Mouse (Mus musculus): Measurements from ENCODE around the gene Slc24a3.

Slc24a3 gene

GRCm38 (mm10) chr2:145439755-145440154 is 272.2 kb downstream of the Slc24a3 start:
- no peak for DNase-seq (ENCODE audit: low spot score)

GRCm38 (mm10) chr2:145457106-145457747 is 289.7 kb downstream of the Slc24a3 start:
- no peak for DNase-seq (ENCODE audit: low spot score)

- no peak for DNase-seq (ENCODE audit: low spot score)
Measured at GRCm38 (mm10) chr2:145460854-145461423, 293.4 kb downstream of the Slc24a3 start.

DNA sequence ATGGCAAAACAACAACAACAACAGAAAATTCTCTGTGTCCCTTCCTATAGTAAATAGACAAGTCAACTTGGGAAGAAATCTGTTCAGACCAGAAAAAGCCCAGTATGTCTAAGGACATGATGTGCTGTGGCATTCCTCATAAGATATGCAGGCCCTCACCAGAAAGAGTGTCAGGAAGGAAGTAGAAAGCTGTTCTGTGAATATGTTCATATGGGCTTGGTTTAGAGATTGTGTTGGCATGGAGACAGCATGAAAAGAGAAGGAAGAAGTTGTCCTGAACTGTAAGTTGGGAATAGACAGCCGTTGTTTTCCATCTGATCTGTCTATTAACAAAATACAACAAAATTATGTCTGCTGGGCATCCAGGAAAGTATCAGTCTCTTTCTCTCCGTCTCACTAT is 294.7 kb downstream of the Slc24a3 start:
- DNase-seq (ENCODE audit: low spot score), result no peak

GRCm38 (mm10) chr2:145468701-145469325 is 301.3 kb downstream of the Slc24a3 start:
- no peak for DNase-seq (ENCODE audit: low spot score)

GRCm38 (mm10) chr2:145477484-145477883 is 309.9 kb downstream of the Slc24a3 start:
- DNase-seq (ENCODE audit: low spot score), result no peak

DNA sequence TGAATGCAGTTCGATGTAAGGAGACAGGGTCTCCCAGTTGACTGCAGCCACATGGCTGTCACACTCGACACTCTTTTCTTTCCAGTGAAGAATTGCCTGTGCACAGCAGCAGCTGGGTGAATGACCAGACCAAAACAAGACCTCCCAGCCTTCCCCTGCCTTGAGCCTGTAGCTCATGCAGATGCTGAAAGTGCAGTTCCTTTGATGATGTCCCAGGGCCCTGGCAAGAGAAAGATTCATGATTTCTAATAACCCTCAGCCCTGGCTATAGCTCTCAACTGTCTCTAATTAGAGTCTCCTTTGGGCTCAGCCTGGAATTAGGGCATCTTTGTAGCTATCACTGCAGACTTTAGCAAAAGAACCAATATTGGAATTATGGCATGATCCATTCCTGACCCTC is 312.1 kb downstream of the Slc24a3 start:
- no peak for DNase-seq (ENCODE audit: low spot score)

- DNase-seq (ENCODE audit: low spot score), result no peak
Measured at GRCm38 (mm10) chr2:145500231-145500630, 332.7 kb downstream of the Slc24a3 start.

DNA sequence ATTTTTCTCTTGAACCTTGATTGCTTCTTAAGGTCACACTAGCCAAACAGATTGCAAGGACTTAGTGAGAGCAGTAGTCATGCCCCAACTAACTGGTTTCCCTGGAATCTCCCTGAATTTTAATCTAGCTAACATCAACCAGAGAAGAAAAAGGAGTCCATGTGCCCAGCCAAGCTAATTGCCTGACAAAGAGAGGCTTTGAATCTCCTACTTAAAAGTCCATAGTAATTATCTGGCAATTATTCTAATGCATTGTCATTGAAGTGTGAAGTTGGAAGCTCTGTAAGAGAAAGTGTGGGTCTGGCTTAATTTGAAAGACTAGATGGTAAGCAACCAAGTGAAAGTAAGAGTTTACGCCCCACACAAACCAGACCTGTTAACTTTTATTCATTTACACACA is 333.9 kb downstream of the Slc24a3 start:
- no peak for DNase-seq (ENCODE audit: low spot score)

DNA sequence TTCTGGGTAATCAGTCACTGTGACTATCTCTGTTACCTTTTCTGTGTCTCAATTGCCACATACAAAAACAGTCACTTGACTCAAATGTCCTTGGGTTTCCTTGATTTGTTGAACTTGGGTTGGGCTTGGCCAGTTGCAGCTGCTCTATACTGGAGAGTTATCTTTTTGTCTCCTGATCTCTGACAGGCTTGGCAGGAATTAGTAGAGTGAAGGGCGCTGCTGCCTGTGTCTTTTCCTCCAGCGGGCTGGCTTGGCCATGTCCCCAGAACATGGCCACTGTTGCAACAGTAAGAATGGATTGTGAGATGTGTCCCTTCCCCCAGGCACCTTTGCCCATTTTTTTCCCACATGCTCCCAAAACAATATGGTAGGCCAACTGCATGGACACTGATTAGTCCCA is 340.1 kb downstream of the Slc24a3 start:
- DNase-seq (ENCODE audit: low spot score), result no peak

DNA sequence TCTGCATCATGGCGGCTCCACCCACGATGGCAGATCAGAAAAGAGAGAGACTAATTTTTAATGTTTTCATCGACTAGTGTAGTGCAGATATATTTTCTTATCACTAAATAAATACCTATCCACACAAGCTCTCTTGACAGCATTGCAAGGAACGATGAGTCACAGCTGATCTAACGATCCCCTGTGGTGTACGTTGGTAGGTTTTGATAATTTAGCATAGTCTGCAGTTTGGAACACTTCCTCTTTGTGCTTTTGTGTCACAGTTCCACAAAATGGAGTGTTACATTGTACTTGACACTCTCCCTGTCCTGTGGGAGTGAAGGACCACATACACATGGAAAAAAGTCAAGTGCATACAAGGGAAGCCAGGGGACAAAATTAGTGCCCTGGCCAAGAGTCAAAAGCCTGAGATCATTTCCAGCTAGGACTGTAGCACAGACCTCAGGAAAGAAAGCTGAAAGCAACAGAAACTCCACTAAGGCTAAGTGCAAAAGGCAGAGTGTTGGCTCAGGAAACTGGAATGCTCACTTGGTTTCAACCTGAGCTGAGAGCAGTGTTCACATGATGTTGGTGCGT is 343.2 kb downstream of the Slc24a3 start:
- DNase-seq (ENCODE audit: low spot score), result no peak

DNA sequence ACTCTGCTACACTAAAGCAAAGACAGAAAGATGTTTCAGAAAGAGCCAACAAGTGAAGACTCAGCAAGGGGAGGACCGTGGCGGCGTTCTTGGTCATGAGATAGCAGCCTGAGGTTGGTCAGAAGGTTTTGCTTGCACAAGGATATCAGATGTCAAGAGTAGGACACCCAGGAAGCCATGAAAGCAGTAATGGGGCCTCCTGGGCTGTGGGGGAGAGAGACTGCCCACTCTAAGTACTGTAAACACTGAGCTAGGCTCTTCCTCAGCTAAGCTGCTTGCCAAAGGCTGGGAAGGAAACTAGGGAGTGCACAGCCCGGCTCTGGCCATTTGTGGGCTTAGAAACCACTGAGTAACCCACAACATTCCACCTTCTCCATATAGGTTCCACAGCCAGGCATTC is 348.4 kb downstream of the Slc24a3 start:
- DNase-seq (ENCODE audit: low spot score), result no peak

GRCm38 (mm10) chr2:145517346-145517745 is 349.8 kb downstream of the Slc24a3 start:
- DNase-seq (ENCODE audit: low spot score), result no peak

GRCm38 (mm10) chr2:145522017-145522416 is 354.5 kb downstream of the Slc24a3 start:
- no peak for DNase-seq (ENCODE audit: low spot score)

DNA sequence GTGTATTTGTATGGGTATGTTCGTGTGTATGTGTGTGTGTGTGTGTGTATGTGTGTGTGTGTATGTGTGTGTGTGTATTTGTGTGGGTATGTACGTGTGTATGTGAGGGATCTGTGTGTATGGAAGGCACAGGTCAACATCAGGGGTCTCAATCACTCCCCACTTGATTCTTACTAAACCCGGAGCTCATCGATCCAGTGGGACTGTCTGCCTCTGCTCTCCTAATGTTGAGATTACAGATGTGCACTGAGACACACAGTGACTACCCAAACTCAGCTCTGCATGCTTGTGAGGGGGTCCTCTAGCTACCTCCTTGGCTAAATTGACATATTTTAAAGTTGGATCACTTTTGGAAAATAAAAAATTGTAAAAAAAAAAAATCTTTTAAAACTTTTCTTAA is 355.8 kb downstream of the Slc24a3 start:
- DNase-seq (ENCODE audit: low spot score), result no peak

DNA sequence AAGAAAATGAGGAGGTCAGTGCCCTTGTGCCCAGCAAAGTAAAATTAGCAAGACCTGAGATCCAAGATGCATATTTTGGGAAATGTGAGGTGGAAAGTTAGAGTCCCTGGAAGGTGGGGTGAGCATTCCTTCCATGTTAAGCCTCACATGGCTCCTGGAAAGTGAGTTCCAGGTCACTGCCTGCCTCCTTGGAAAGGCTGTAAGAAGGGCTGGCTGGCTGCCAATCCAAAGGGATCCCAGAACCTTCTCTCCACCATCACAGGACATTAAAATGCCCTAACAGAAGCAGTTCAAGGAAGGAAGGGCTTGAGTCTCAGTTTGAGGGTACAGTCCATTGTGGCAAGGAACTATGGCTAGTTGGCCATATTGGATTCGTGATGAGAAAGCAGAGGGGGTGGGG is 359.6 kb downstream of the Slc24a3 start:
- no peak for DNase-seq (ENCODE audit: low spot score)

GRCm38 (mm10) chr2:145530941-145531353 is 363.4 kb downstream of the Slc24a3 start:
- DNase-seq (ENCODE audit: low spot score), result no peak

GRCm38 (mm10) chr2:145533086-145533485 is 365.5 kb downstream of the Slc24a3 start:
- no peak for DNase-seq (ENCODE audit: low spot score)

GRCm38 (mm10) chr2:145535307-145535706 is 367.8 kb downstream of the Slc24a3 start:
- no peak for DNase-seq (ENCODE audit: low spot score)

DNA sequence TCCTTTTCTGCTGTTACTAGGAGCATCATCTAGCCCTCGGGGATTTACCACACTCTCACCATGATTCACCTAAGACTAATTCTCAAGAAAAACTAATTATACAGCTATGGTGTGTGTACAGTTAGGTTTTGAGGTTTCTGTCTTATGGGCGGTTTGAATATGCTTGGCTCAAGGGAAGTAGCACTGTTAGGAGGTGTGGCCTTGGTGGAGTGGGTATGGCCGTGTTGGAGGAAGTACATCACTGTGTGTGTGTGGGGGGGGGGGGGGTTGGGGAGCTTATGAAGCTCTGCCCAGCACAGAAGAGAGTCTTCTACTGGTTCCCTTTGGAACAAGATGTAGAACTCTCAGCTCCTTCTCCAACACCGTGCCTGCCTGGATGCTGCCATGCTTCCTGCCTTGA is 368.2 kb downstream of the Slc24a3 start:
- no peak for DNase-seq (ENCODE audit: low spot score)

DNA sequence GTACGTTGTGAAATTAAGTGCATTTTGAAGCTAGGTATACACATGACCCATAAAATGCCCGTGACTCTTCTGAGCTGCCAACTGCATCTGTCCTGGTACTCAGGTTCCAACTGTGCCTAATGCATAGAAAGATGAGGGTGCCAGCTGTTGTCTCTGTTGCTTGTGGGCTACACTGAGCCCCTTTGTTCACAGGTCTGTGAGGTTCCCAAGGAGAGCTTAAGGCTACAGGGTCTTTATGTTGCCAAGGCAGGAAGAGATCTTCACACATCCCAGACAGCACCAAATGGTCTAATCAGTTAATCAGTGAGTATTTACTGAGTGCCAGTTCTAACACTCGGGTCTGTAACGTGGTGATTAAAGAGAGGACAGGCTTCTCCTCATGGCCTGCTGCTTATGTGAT is 369.4 kb downstream of the Slc24a3 start:
- DNase-seq (ENCODE audit: low spot score), result no peak

- no peak for DNase-seq (ENCODE audit: low spot score)
Measured at GRCm38 (mm10) chr2:145541695-145542094, 374.1 kb downstream of the Slc24a3 start.

- no peak for DNase-seq (ENCODE audit: low spot score)
Measured at GRCm38 (mm10) chr2:145546071-145546470, 378.5 kb downstream of the Slc24a3 start.
